Mouse (Mus musculus) hindbrain, embryonic 10.5 days (tissue): ENCODE results near the gene Kcnj1. TPM values are rescaled to one million over a fixed set of nuclear protein-coding genes. Genes with fewer than 3 reads are reported as not detected.

ENCODE experiments used
- DNase-seq: peaks from one replicate; pipeline ENCODE4 v3.0.0-alpha.2; 2017; ENCODE audit warnings: low spot score
- H3K27ac ChIP-seq: fragments of 300-500 bp; sonication (generic); 2 replicates; pipeline ENCODE4 v1.5.1; 2016; ENCODE audit warnings: mild to moderate bottlenecking, moderate library complexity
- H3K27me3 ChIP-seq: fragments of 300-500 bp; sonication (generic); 2 replicates; pipeline ENCODE4 v1.6.1; 2016; ENCODE audit warnings: mild to moderate bottlenecking; ENCODE audit not compliant: poor library complexity, insufficient read depth, severe bottlenecking
- H3K36me3 ChIP-seq: fragments of 300-500 bp; sonication (generic); 2 replicates; pipeline ENCODE4 v1.6.1; 2016; ENCODE audit warnings: mild to moderate bottlenecking, moderate library complexity
- H3K4me1 ChIP-seq: fragments of 300-500 bp; sonication (generic); replicated peaks from 2 replicates; pipeline ENCODE4 v1.6.1; 2016; ENCODE audit warnings: mild to moderate bottlenecking
- H3K4me3 ChIP-seq: fragments of 300-500 bp; sonication (generic); 2 replicates; pipeline ENCODE4 v1.5.1; 2016; ENCODE audit warnings: mild to moderate bottlenecking, moderate library complexity
- H3K9me3 ChIP-seq: fragments of 300-500 bp; sonication (generic); 2 replicates; pipeline ENCODE4 v1.6.1; 2016; ENCODE audit warnings: mild to moderate bottlenecking, moderate library complexity
- WGBS: fragments of 180-500 bp; shearing (Covaris S2); methylation state at CpG from one replicate; pipeline ENCODE4 v1.1.7; 2016; 5-methylcytosine and 5-hydroxymethylcytosine counted together
- polyA plus RNA-seq: library from polyadenylated mRNA; unstranded; fragments of >200 nt; fragmentation: Nextera tagmentation; extraction: Ambion mirVana; gene quantifications from 2 replicates; pipeline ENCODE4 v1.2.1, GENCODE M21; 2016

Kcnj1 gene
- polyA plus RNA-seq, 1 experiment from 2014 or later = not detected

- H3K27me3 ChIP-seq = no peaks in the 10 kb centered on the region
- H3K9me3 ChIP-seq = no peaks in the 10 kb centered on the region
- H3K36me3 ChIP-seq = no peaks in the 10 kb centered on the region
- 71% methylated on average over 19 of the region's 19 CpGs for WGBS
- H3K27ac ChIP-seq = 0 out of 2 replicates have a peak overlapping the region, but pooled peaks have one; percentile 45
- H3K4me3 ChIP-seq = no peak overlapping the region
- DNase-seq = peak; percentile 9
- peaks cover 9% of the 10 kb centered on the region for H3K4me1 ChIP-seq
Measured at GRCm38 (mm10) chr9:32434241-32435213, 62.2 kb downstream of the Kcnj1 start.

- DNase-seq = no peak
- Histone ChIP-seq H3K27ac (peak overlapping the region; percentile 62; the same call in 1 of the 2 replicates), H3K4me1 (peaks cover 15% of the 10 kb centered on the region; the same call in 1 of the 2 replicates), H3K36me3 (0 out of 2 replicates have a peak, but pooled peaks cover 5% of the 10 kb centered on the region), H3K4me3 (no peak overlapping the region), H3K9me3 (no peaks in the 10 kb centered on the region), H3K27me3 (no peaks in the 10 kb centered on the region)
- 80% methylated on average over 3 of the region's 3 CpGs for WGBS
Measured at GRCm38 (mm10) chr9:32443115-32443514, 70.8 kb downstream of the Kcnj1 start.

DNA sequence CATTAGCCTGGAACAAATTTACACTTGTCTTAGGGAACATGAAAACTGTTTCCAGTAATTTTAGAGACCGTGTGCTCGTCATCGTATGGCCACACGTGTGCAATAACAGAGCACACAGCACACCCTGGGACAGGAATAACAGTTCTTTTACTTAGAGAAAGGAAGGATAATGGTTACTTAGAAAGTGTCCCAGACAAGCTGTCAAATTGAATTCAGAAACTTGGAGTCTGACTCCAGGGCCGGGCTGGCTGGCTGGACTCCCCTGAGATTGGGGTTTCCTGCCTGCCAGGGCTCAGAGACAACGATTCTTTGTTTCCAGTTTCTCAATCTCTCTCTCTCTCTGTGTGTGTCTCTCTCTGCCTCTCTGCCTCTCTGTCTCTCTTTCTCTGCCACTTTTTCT, 71.5 kb downstream of the Kcnj1 start:
- H3K36me3 ChIP-seq = 0 out of 2 replicates have a peak, but pooled peaks cover 5% of the 10 kb centered on the region
- no peak overlapping the region for H3K4me3 ChIP-seq
- H3K27ac ChIP-seq = no peak overlapping the region
- no peaks in the 10 kb centered on the region for H3K27me3 ChIP-seq
- WGBS = 51% methylated on average over 6 of the region's 6 CpGs
- H3K9me3 ChIP-seq = no peaks in the 10 kb centered on the region
- peaks cover 15% of the 10 kb centered on the region; the same call in 1 of the 2 replicates for H3K4me1 ChIP-seq
- peak; percentile 46 for DNase-seq

- 73% methylated on average over 6 of the region's 6 CpGs for WGBS
- no peaks in the 10 kb centered on the region for H3K9me3 ChIP-seq
- H3K27me3 ChIP-seq = no peaks in the 10 kb centered on the region
- H3K27ac ChIP-seq = peak overlapping the region; percentile 64
- H3K4me3 ChIP-seq = no peak overlapping the region
- peaks cover 15% of the 10 kb centered on the region; the same call in 1 of the 2 replicates for H3K4me1 ChIP-seq
- DNase-seq = no peak
- H3K36me3 ChIP-seq = 0 out of 2 replicates have a peak, but pooled peaks cover 5% of the 10 kb centered on the region
Measured at GRCm38 (mm10) chr9:32444453-32445201, 72.3 kb downstream of the Kcnj1 start.

DNA sequence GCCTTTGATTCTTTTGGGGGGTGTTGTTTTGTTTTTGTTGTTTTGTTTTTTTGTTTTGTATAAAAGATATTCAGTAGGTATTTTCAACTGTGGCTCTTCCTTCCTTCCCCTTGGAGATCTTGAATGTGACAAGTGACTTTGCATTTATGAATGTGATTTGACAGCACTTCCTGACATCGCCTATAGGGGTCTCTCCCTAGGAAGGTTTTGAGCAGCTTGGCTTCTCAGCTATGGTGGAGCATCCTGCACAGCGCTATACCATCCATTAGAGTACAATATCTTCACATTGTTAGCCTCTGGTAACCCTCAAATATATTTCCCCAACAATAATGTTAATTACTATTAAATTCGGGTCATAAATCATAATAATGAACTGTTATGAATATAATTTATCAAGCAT, 73.5 kb downstream of the Kcnj1 start:
- DNase-seq = no peak
- H3K36me3 ChIP-seq = 0 out of 2 replicates have a peak, but pooled peaks cover 5% of the 10 kb centered on the region

GRCm38 (mm10) chr9:32448766-32449165, 76.5 kb downstream of the Kcnj1 start:
- 84% methylated on average over 5 of the region's 5 CpGs for WGBS

More for the DNA sequence above, 73.5 kb downstream of the Kcnj1 start:
- no peaks in the 10 kb centered on the region for H3K27me3 ChIP-seq
- H3K4me3 ChIP-seq = no peak overlapping the region
- 61% methylated on average over 3 of the region's 3 CpGs for WGBS
- peaks cover 22% of the 10 kb centered on the region for H3K4me1 ChIP-seq
- no peak overlapping the region for H3K27ac ChIP-seq
- H3K9me3 ChIP-seq = no peaks in the 10 kb centered on the region

More at GRCm38 (mm10) chr9:32448766-32449165, 76.5 kb downstream of the Kcnj1 start:
- no peak overlapping the region for H3K27ac ChIP-seq
- no peak for DNase-seq
- no peaks in the 10 kb centered on the region for H3K27me3 ChIP-seq
- H3K4me3 ChIP-seq = no peak overlapping the region
- peaks cover 20% of the 10 kb centered on the region for H3K4me1 ChIP-seq
- no peaks in the 10 kb centered on the region for H3K36me3 ChIP-seq
- no peaks in the 10 kb centered on the region for H3K9me3 ChIP-seq

Other genes with a start within 250 kb of the Kcnj1 start
- gene Kcnj5, start 28.1 kb upstream of the Kcnj1 start, polyA plus RNA-seq = 0.35 and 0.46 TPM in 2 replicates
- 23.1 and 26.2 TPM in 2 replicates for gene Fli1, start 170.4 kb downstream of the Kcnj1 start, polyA plus RNA-seq